Mouse (Mus musculus) ES-E14 (cell line): ENCODE results near the gene Sh3glb2. TPM values are rescaled to one million over a fixed set of nuclear protein-coding genes. Genes with fewer than 3 reads are reported as not detected.

Source experiments
- DNase-seq: peaks from one replicate; pipeline ENCODE4 v3.0.0-alpha.2; 2013; ENCODE audit warnings: low read depth, low spot score
- H3K27ac ChIP-seq: 2 replicates; pipeline ENCODE4 v1.5.1; 2012; ENCODE audit warnings: low read depth, mild to moderate bottlenecking, low read length, moderate library complexity, mixed read lengths; ENCODE audit not compliant: poor library complexity, insufficient read depth, severe bottlenecking
- H3K36me3 ChIP-seq: 2 replicates; pipeline ENCODE4 v1.6.1; 2012; ENCODE audit warnings: mild to moderate bottlenecking, low read length, moderate library complexity, mixed read lengths; ENCODE audit not compliant: control insufficient read depth, poor library complexity, insufficient read depth, severe bottlenecking
- H3K4me1 ChIP-seq, 2 experiments: fragments of 150-350 bp in 1 of 2; sonication (generic) in 1 of 2; 2 replicates each; pipeline ENCODE4 v1.6.1; 2012; ENCODE audit warnings: low read length in 2 of 2, mild to moderate bottlenecking in 1 of 2, mixed read lengths in 1 of 2; ENCODE audit not compliant: control insufficient read depth in 2 of 2, insufficient read depth in 2 of 2, poor library complexity in 1 of 2
- H3K4me3 ChIP-seq, 2 experiments: fragments of 150-350 bp in 1 of 2; sonication (generic) in 1 of 2; 2 replicates each; pipeline ENCODE4 v1.5.1; 2012; ENCODE audit warnings: low read length in 2 of 2, low read depth in 1 of 2, mild to moderate bottlenecking in 1 of 2, mixed read lengths in 1 of 2; ENCODE audit not compliant: insufficient read depth in 1 of 2, poor library complexity in 1 of 2, severe bottlenecking in 1 of 2
- H3K9ac ChIP-seq: 2 replicates; pipeline ENCODE4 v1.6.1; 2012; ENCODE audit warnings: low read depth, mild to moderate bottlenecking, low read length, mixed read lengths; ENCODE audit not compliant: poor library complexity, insufficient read depth, severe bottlenecking
- H3K9me3 ChIP-seq: fragments of 150-350 bp; sonication (generic); 2 replicates; pipeline ENCODE4 v1.6.1; 2012; ENCODE audit warnings: low read depth, mild to moderate bottlenecking, low read length; ENCODE audit not compliant: control insufficient read depth, insufficient read depth
- CHD2 ChIP-seq: IDR thresholded peaks from 2 replicates; pipeline ENCODE4 v1.6.1; 2014; ENCODE audit warnings: mild to moderate bottlenecking, low read depth, low read length, inconsistent platforms
- HCFC1 ChIP-seq: IDR thresholded peaks from 2 replicates; pipeline ENCODE4 v1.6.1; 2012; ENCODE audit warnings: low read length, inconsistent platforms, borderline replicate concordance; ENCODE audit not compliant: insufficient read depth
- MAFK ChIP-seq: IDR thresholded peaks from 2 replicates; pipeline ENCODE4 v1.6.1; 2014; ENCODE audit warnings: mild to moderate bottlenecking, low read depth, low read length, inconsistent platforms; ENCODE audit not compliant: insufficient read depth
- ZC3H11A ChIP-seq: IDR thresholded peaks from 2 replicates; pipeline ENCODE4 v1.6.1; 2012; ENCODE audit warnings: low read depth, mild to moderate bottlenecking, inconsistent platforms, low read length, borderline replicate concordance
- ZNF384 ChIP-seq: IDR thresholded peaks from 2 replicates; pipeline ENCODE4 v1.6.1; 2012; ENCODE audit warnings: low read depth, low read length, inconsistent platforms
- in situ Hi-C, 2 experiments: fragments of 600-800 bp; cut with MboI; formaldehyde crosslinking; loops; one replicate each; pipeline ENCODE4 v1.15.1; 2025; ENCODE audit warnings: low sequenced_read_pairs in 2 of 2, inconsistent platforms in 1 of 2; ENCODE audit not compliant: unreplicated experiment in 2 of 2
- total RNA-seq: library from RNA; depleted of rRNA; stranded (reverse); fragments of 300-350 nt; gene quantifications from 2 replicates; pipeline ENCODE4 v1.2.3, GENCODE M21; 2012; rRNA removed

Gene Sh3glb2
- total RNA-seq = 64.8 and 90.3 TPM in 2 replicates

DNA sequence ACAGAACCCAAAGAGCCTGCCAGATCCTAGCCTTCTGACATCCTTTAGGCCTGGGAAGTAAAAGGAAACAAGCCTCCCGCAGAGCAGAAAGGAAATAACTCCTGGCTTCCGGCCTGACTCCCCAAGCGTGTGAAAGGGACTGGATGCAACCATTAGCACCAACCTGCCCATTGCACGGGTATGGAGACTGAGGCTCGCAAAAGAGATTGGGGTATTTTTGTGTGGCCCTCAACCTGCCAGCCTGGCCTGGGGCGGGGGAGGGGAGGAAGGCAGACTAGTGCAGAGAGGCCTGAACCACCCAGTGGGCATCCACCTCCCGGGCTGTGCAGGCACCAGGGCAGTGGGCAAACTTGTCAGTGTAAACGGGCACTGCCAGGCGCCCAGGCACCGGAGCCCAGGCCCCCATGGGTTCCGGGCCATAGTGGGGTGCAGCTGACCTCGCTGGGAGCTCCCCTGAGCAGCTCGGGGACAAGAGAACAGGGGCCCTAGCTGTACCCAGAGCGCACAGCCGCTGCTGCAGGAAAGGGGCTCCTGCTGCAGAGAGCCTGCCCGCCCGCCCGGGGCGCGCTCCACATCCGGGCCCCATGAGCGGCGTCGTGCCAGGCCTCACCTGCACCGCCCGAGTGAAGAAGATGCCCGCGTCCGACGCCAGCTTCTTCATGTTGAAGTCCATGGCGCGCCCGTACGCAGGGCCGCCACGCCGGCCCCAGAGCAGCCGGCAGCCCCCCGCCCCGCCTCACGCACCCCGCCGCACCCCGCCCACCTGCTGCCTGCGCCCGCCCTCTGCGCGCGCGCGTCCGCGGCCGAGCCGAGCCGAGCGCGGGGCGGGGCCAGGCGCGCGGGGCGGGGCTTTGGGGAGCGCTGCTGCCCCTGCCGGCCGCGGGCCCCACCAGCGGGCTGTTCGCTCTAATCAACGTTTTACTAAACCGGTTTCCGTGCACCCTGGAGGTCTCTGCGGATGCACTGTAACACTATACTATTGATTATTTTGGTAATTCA, at the start of gene Sh3glb2:
Gene Sh3glb2, minus strand, starts transcription at position 805 of the 999 bp plus-strand sequence.
- in situ Hi-C loops = no loop called here
- DNase-seq = peak; percentile 55
- H3K4me1 ChIP-seq = peaks cover 0 to 18% of the 10 kb centered on the region in 2 experiments; a peak in 2 of 4 replicates
- H3K9me3 ChIP-seq = no peaks in the 10 kb centered on the region
- peak within 1 kb of the TSS; percentile 82 to 88 for H3K4me3 ChIP-seq
- H3K36me3 ChIP-seq = peaks cover 3% of the 10 kb centered on the region; the same call in 1 of the 2 replicates
- peak within 1 kb of the TSS; percentile 83 for H3K9ac ChIP-seq
- H3K27ac ChIP-seq = no peak within 1 kb of the TSS
- TF ChIP-seq ZNF384 (0 out of 2 replicates have a peak, but pooled peaks have one; percentile 16), ZC3H11A (no peak)

DNA sequence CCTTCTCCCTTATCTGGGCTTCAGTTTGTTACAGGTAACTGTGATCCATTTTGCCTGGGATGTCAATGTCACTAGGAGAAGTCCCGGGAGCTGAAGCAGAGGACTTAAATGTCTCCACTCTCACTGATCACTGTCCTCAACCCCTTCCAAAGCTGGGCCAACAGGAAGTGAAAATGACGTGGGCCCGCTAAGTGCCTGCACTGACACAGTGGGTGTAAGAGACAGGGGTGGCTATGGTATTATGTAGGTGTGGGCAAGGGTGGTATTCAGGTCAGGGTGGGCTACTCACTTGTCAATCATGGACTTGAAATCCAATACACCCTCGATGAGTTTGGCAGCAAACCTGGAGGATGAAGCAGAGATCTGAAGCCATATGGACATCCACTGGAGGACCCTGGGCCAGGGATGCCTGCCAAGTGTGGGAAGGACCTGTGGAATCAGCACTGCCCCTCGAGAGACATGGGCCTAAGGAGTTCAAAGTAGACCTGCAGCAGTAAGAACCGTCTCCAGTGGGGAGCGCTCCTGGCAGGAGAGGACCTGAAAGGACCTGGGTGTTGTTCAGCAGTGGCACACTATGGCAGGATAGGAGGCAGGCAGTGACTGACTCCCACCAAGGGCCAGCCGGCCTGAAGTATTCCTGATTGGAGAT, 49.4 kb upstream of the Sh3glb2 start:
- DNase-seq = no peak
- peaks cover 5% of the 10 kb centered on the region; the same call in 1 of the 2 replicates for H3K36me3 ChIP-seq

DNA sequence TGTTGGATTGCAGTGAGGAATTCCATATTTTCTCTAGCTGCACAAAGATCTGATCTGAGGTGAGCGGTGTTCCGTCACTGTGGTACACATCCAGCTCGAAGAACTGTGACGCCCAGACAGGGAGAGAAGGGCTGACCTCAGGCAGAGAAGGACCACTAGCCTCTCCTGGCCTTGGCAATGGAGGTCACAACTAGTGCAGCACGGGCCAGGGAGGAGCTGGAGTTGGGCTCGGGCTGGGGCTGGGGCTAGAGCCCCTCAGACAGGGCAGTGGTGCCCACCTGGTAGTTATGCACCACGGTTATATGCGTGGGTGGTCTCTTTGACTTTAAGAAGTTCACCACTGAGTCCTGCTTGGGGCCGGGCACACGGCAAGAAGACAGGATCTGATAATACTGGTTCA, 48.6 kb upstream of the Sh3glb2 start:
- Histone ChIP-seq H3K9ac (no peak overlapping the region), H3K9me3 (no peaks in the 10 kb centered on the region), H3K36me3 (peaks cover 3% of the 10 kb centered on the region; the same call in 1 of the 2 replicates), H3K27ac (no peak overlapping the region), H3K4me1 (peaks cover 0 to 11% of the 10 kb centered on the region in 2 experiments; a peak in 1 of 4 replicates), H3K4me3 (no peak overlapping the region)
- in situ Hi-C loops = no loop called here
- TF ChIP-seq CHD2 (no peak), MAFK (no peak), ZC3H11A (no peak), HCFC1 (no peak), ZNF384 (no peak)
- no peak for DNase-seq

More for the DNA sequence above, 49.4 kb upstream of the Sh3glb2 start:
- Histone ChIP-seq H3K4me3 (no peak overlapping the region), H3K9me3 (no peaks in the 10 kb centered on the region), H3K27ac (no peak overlapping the region), H3K4me1 (peaks cover 0 to 11% of the 10 kb centered on the region in 2 experiments; a peak in 1 of 4 replicates), H3K9ac (no peak overlapping the region)
- TF ChIP-seq MAFK = no peak
- no peak for TF ChIP-seq ZC3H11A
- TF ChIP-seq CHD2 = no peak
- no peak for TF ChIP-seq HCFC1
- no peak for TF ChIP-seq ZNF384
- in situ Hi-C loops = no loop called here

DNA sequence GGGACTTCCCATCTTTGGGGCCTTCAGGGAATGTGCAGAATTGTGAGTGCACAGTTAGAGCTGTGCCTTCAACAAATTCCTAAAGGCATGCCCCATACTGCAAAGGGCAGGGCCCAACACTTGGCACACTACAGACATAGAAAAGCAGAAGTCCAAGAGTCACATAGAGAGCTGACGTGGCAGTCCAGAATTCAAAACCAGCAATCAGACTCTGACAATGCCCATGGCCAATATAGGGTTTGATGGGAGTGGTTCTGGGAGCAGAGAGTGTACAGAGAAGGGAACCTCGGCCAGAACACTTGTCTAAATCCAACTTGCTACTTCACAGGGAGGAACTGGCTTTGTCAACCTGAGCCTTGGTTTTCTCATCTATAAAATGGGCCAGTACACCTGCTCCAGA, 48.1 kb upstream of the Sh3glb2 start:
- no peaks in the 10 kb centered on the region for H3K9me3 ChIP-seq
- no peak overlapping the region for H3K27ac ChIP-seq
- peaks cover 0 to 11% of the 10 kb centered on the region in 2 experiments; a peak in 1 of 4 replicates for H3K4me1 ChIP-seq
- peaks cover 2% of the 10 kb centered on the region; the same call in 1 of the 2 replicates for H3K36me3 ChIP-seq
- in situ Hi-C loops = no loop called here
- TF ChIP-seq ZNF384 (no peak), CHD2 (no peak), HCFC1 (no peak), ZC3H11A (no peak), MAFK (no peak)
- no peak overlapping the region for H3K4me3 ChIP-seq
- DNase-seq = no peak
- H3K9ac ChIP-seq = no peak overlapping the region
